Mouse (Mus musculus): ENCODE measurements around the gene Cyp26b1. TPM values are rescaled to one million over a fixed set of nuclear protein-coding genes. Genes with fewer than 3 reads are reported as not detected.

The Cyp26b1 gene
- polyA plus RNA-seq, 1 experiment from 2014 or later: 1.6 TPM

GRCm38 (mm10) chr6:84583371-84583770, 10.3 kb downstream of the Cyp26b1 start:
- WGBS: under 1% methylated on average over 26 of the region's 26 CpGs
- Histone ChIP-seq H3K4me1 (ENCODE audit: insufficient read depth) (peaks cover 29% of the 10 kb centered on the region), H3K27ac (ENCODE audit: low read depth) (0 out of 2 replicates have a peak overlapping the region, but pooled peaks have one; percentile 12)

DNA sequence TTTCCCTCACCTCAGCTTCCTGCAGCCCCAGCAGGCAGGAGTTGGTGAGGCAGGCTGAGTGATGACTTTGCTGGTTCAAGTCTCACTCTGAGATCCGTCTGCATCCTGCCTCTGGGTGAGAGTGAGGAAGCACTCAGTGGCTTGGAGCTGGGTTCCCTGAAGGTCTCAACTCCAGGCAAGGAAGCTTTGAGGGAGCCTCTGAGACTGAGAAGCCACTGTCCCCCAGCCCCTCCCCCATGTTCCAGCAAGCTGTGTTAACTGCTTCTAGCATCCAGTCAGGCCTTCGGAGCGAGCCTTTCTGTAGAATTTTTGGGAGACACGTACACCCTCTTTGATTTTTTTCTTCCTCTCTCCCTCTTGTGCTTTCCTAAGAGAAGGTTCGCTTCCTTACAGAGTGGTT, 10.9 kb downstream of the Cyp26b1 start:
- Histone ChIP-seq H3K4me3 (ENCODE audit: low read depth, low read length) (no peak overlapping the region), H3K27me3 (ENCODE audit: insufficient read depth, low read length) (peaks cover 77% of the 10 kb centered on the region), H3K9ac (no peak overlapping the region), H3K27ac (ENCODE audit: low read depth) (0 out of 2 replicates have a peak overlapping the region, but pooled peaks have one; percentile 12), H3K9me3 (ENCODE audit: low read depth, low read length) (no peaks in the 10 kb centered on the region), H3K4me1 (ENCODE audit: insufficient read depth) (peaks cover 29% of the 10 kb centered on the region), H3K4me2 (peak overlapping the region; percentile 87), H3K36me3 (ENCODE audit: insufficient read depth) (no peaks in the 10 kb centered on the region)
- no peak for DNase-seq
- WGBS: 32% methylated on average over 5 of the region's 5 CpGs
- no peak for ATAC-seq (ENCODE audit: insufficient read depth)
- no peak for TF ChIP-seq CTCF (IDR thresholded peaks at IDR 0.05; ENCODE audit: low read depth)

More at GRCm38 (mm10) chr6:84583371-84583770, 10.3 kb downstream of the Cyp26b1 start:
- H3K27me3 ChIP-seq (ENCODE audit: insufficient read depth, low read length): peaks cover 81% of the 10 kb centered on the region
- H3K36me3 ChIP-seq (ENCODE audit: insufficient read depth): no peaks in the 10 kb centered on the region
- H3K9ac ChIP-seq: no peak overlapping the region
- peak overlapping the region; percentile 87 for H3K4me2 ChIP-seq
- peak overlapping the region; percentile 46 for H3K4me3 ChIP-seq (ENCODE audit: low read depth, low read length)
- ATAC-seq (ENCODE audit: insufficient read depth): peak; percentile 79
- TF ChIP-seq CTCF (IDR thresholded peaks at IDR 0.05; ENCODE audit: low read depth): no peak
- DNase-seq: peak; percentile 92
- H3K9me3 ChIP-seq (ENCODE audit: low read depth, low read length): no peaks in the 10 kb centered on the region

DNA sequence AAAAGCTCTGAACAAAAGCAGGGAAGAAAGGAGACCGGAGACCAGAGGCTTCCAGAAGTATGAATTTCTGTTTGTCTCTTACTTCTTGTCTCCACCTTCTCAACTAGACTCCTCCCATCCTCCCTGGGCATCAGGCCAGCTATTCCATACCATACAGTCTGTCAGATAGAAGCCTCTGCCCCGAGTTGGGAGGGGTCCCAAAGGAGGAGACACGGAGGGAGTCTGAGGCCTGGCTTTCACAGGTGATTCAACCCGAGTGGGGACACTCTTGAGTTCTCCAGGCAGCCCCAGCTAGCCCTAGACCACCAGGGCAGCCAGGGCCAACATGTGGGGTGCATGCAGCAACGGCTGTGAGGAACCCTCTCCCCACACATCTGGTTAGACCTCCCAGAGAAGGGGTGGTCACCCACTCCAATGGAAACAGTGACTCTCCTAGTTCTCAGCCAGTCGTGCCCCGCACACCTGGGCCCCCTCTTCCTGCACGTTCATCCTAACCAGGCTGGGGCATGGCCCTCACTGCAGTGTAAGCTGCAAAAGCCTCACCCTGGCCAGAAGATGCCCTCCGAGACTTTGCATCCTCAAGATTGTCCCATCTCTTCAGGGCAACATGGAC, 11.8 kb downstream of the Cyp26b1 start:
- H3K9me3 ChIP-seq (ENCODE audit: low read depth, low read length): no peaks in the 10 kb centered on the region
- peak; percentile 80 for DNase-seq
- ATAC-seq (ENCODE audit: insufficient read depth): peak; percentile 25; the same call in 1 of the 2 replicates
- H3K27ac ChIP-seq (ENCODE audit: low read depth): no peak overlapping the region
- H3K4me2 ChIP-seq: no peak overlapping the region
- TF ChIP-seq CTCF (IDR thresholded peaks at IDR 0.05; ENCODE audit: low read depth): no peak
- no peaks in the 10 kb centered on the region for H3K36me3 ChIP-seq (ENCODE audit: insufficient read depth)
- no peak overlapping the region for H3K4me3 ChIP-seq (ENCODE audit: low read depth, low read length)
- H3K4me1 ChIP-seq (ENCODE audit: insufficient read depth): peaks cover 29% of the 10 kb centered on the region
- H3K9ac ChIP-seq: no peak overlapping the region
- peaks cover 70% of the 10 kb centered on the region for H3K27me3 ChIP-seq (ENCODE audit: insufficient read depth, low read length)
- 42% methylated on average over 9 of the region's 9 CpGs for WGBS

GRCm38 (mm10) chr6:84580979-84581832, 12.5 kb downstream of the Cyp26b1 start:
- no peak overlapping the region for H3K27ac ChIP-seq (ENCODE audit: low read depth)
- no peaks in the 10 kb centered on the region for H3K36me3 ChIP-seq (ENCODE audit: insufficient read depth)
- no peak overlapping the region for H3K4me2 ChIP-seq
- DNase-seq (no peak), ATAC-seq (ENCODE audit: insufficient read depth) (no peak)
- H3K27me3 ChIP-seq (ENCODE audit: insufficient read depth, low read length): peaks cover 63% of the 10 kb centered on the region
- H3K4me1 ChIP-seq (ENCODE audit: insufficient read depth): peaks cover 29% of the 10 kb centered on the region
- no peak overlapping the region for H3K4me3 ChIP-seq (ENCODE audit: low read depth, low read length)
- H3K9ac ChIP-seq: no peak overlapping the region
- TF ChIP-seq CTCF (IDR thresholded peaks at IDR 0.05; ENCODE audit: low read depth): no peak
- WGBS: 58% methylated on average over 6 of the region's 6 CpGs
- no peaks in the 10 kb centered on the region for H3K9me3 ChIP-seq (ENCODE audit: low read depth, low read length)

GRCm38 (mm10) chr6:84579508-84579907, 14.2 kb downstream of the Cyp26b1 start:
- peaks cover 54% of the 10 kb centered on the region for H3K27me3 ChIP-seq (ENCODE audit: insufficient read depth, low read length)
- TF ChIP-seq CTCF (IDR thresholded peaks at IDR 0.05; ENCODE audit: low read depth): no peak
- WGBS: 63% methylated on average over 8 of the region's 8 CpGs
- H3K36me3 ChIP-seq (ENCODE audit: insufficient read depth): no peaks in the 10 kb centered on the region
- no peak overlapping the region for H3K4me2 ChIP-seq
- H3K4me3 ChIP-seq (ENCODE audit: low read depth, low read length): no peak overlapping the region
- DNase-seq: no peak
- no peak overlapping the region for H3K9ac ChIP-seq
- H3K27ac ChIP-seq (ENCODE audit: low read depth): no peak overlapping the region
- no peak for ATAC-seq (ENCODE audit: insufficient read depth)
- peaks cover 24% of the 10 kb centered on the region for H3K4me1 ChIP-seq (ENCODE audit: insufficient read depth)
- no peaks in the 10 kb centered on the region for H3K9me3 ChIP-seq (ENCODE audit: low read depth, low read length)

DNA sequence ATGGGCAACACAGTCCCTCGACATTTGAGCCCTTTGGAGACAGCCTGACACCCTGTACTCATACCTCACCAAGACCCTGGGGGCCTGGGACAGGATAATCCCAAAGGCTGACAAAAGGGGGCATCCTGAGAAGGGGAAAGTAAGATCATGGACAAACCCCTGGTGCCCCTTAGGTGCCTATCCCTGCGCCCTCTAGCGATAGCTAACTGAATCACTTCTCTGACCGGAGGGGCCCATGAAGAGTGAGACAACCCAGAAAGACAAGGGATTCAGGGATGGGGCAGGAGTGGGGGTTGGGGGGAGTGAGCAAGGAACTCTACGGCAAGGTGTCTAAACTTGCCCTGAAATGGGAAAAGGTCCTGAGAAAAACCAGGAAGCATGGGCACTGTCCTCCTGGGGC, 14.8 kb downstream of the Cyp26b1 start:
- Histone ChIP-seq H3K27ac (ENCODE audit: low read depth) (no peak overlapping the region), H3K4me3 (ENCODE audit: low read depth, low read length) (no peak overlapping the region), H3K4me1 (ENCODE audit: insufficient read depth) (peaks cover 20% of the 10 kb centered on the region), H3K9me3 (ENCODE audit: low read depth, low read length) (no peaks in the 10 kb centered on the region), H3K4me2 (no peak overlapping the region), H3K27me3 (ENCODE audit: insufficient read depth, low read length) (peaks cover 48% of the 10 kb centered on the region), H3K9ac (no peak overlapping the region), H3K36me3 (ENCODE audit: insufficient read depth) (no peaks in the 10 kb centered on the region)
- DNase-seq: peak; percentile 70
- WGBS: 10% methylated on average over 5 of the region's 5 CpGs
- no peak for ATAC-seq (ENCODE audit: insufficient read depth)
- TF ChIP-seq CTCF (IDR thresholded peaks at IDR 0.05; ENCODE audit: low read depth): peak; percentile 75

DNA sequence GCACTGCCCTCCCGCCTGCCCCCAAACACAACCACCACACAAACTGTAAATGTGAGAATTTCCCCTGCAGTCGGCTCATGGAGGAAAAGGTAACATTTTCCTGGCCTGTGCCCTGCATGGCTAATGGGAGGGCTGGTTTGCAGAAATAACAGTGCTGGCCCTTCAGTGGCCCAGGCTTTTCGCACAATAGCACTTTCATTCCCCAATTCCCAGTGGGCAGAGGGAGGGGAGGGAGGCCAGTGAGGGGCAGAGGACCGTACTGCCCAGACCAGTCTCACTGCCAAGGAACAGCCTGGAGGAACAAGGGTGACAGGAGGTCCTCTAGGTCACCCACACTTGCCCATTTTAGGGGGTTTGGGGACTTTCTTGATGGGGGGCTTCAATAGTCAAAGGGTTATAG, 15.8 kb downstream of the Cyp26b1 start:
- H3K4me2 ChIP-seq: no peak overlapping the region
- peaks cover 48% of the 10 kb centered on the region for H3K27me3 ChIP-seq (ENCODE audit: insufficient read depth, low read length)
- WGBS: 67% methylated on average over 4 of the region's 4 CpGs
- no peaks in the 10 kb centered on the region for H3K9me3 ChIP-seq (ENCODE audit: low read depth, low read length)
- ATAC-seq (ENCODE audit: insufficient read depth) (no peak), DNase-seq (no peak)
- no peaks in the 10 kb centered on the region for H3K36me3 ChIP-seq (ENCODE audit: insufficient read depth)
- H3K9ac ChIP-seq: no peak overlapping the region
- no peak for TF ChIP-seq CTCF (IDR thresholded peaks at IDR 0.05; ENCODE audit: low read depth)
- H3K4me1 ChIP-seq (ENCODE audit: insufficient read depth): peaks cover 11% of the 10 kb centered on the region
- no peak overlapping the region for H3K27ac ChIP-seq (ENCODE audit: low read depth)
- H3K4me3 ChIP-seq (ENCODE audit: low read depth, low read length): no peak overlapping the region

All from lung, embryonic 14.5 days (tissue).